Mouse (Mus musculus) intestine, embryonic 14.5 days (tissue): ENCODE measurements around the gene Tmem269. TPM values are rescaled to one million over a fixed set of nuclear protein-coding genes. Genes with fewer than 3 reads are reported as not detected.

Experiments
- ATAC-seq: fragments of 200-750 bp; cut with Nextera tagmentation; replicated peaks from 2 replicates; pipeline ENCODE4 v1.8.0; 2017; ENCODE audit warnings: low read depth, moderate number of reproducible peaks, moderate TSS enrichment, moderate library complexity; ENCODE audit not compliant: low FRiP score, low TSS enrichment
- DNase-seq: peaks from one replicate; pipeline ENCODE4 v3.0.0-alpha.2; 2018; ENCODE audit warnings: low spot score
- H3K27ac ChIP-seq: fragments of 300-500 bp; sonication (generic); 2 replicates; pipeline ENCODE4 v1.5.1; 2014; ENCODE audit warnings: low read depth, mild to moderate bottlenecking, control low read depth
- H3K27me3 ChIP-seq: fragments of 300-500 bp; sonication (generic); replicated peaks from 2 replicates; pipeline ENCODE4 v1.6.1; 2014; ENCODE audit warnings: low read length, control low read depth; ENCODE audit not compliant: control insufficient read depth, insufficient read depth
- H3K36me3 ChIP-seq: fragments of 300-500 bp; sonication (generic); 2 replicates; pipeline ENCODE4 v1.6.1; 2014; ENCODE audit warnings: low read length, control low read depth; ENCODE audit not compliant: control insufficient read depth, insufficient read depth
- H3K4me1 ChIP-seq: fragments of 300-500 bp; sonication (generic); replicated peaks from 2 replicates; pipeline ENCODE4 v1.6.1; 2014; ENCODE audit warnings: low read length, control low read depth, mixed read lengths; ENCODE audit not compliant: control insufficient read depth, insufficient read depth
- H3K4me2 ChIP-seq: fragments of 300-500 bp; sonication (generic); 2 replicates; pipeline ENCODE4 v1.6.1; 2014; ENCODE audit warnings: low read length
- H3K4me3 ChIP-seq: fragments of 300-500 bp; sonication (generic); 2 replicates; pipeline ENCODE4 v1.5.1; 2014; ENCODE audit warnings: low read depth, low read length, control low read depth, mixed read lengths
- H3K9ac ChIP-seq: fragments of 300-500 bp; sonication (generic); 2 replicates; pipeline ENCODE4 v1.6.1; 2014; ENCODE audit warnings: mild to moderate bottlenecking, low read length
- H3K9me3 ChIP-seq: fragments of 300-500 bp; sonication (generic); 2 replicates; pipeline ENCODE4 v1.6.1; 2016; ENCODE audit warnings: low read length, control low read depth; ENCODE audit not compliant: control insufficient read depth
- WGBS: fragments of 180-500 bp; shearing (Covaris S2); extraction: QIAGEN DNeasy Blood & Tissue Kit; methylation state at CpG from one replicate; pipeline ENCODE4 v1.1.7; 2014; 5-methylcytosine and 5-hydroxymethylcytosine counted together
- polyA plus RNA-seq: library from polyadenylated mRNA; unstranded; fragments of >200 nt; fragmentation: Nextera tagmentation; extraction: Ambion mirVana; gene quantifications from 2 replicates; pipeline ENCODE4 v1.2.1, GENCODE M21; 2014

Tmem269 gene
- polyA plus RNA-seq, 1 experiment from 2014 or later, result not detected

DNA sequence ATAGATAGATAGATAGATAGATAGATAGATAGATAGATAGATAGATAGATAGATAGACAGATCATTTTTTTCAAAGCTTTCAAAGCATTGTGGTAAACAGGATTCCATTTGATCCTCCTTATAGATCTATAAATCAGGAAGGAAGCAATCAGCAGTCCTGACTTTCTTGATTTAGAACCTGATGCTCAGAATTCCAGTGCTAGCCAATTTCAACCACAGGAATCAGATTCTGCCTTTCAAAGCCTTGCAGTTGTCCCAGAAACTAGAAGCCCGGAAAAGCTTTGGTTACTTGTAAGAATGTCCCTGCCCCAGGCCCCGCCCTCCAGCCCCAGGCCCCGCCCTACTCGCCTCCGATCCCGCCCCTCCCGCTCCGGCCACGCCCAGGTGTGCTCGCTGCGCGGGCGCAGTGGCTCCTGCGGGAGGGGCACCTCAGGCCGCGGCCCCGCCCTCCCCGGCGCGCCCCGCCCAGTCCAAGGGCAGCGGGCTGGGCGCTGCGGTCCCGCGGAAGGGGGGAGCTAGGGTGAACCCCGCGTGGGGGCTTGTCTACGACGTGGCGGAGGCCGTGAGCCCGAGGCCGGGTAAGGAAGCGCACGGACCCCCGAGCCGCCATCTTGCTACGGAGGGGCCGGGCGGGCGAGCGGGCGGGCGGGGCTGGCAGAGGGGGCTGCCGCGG lies 23.0 kb downstream of the Tmem269 start, which contains the start of gene Svbp:
TSS of gene Svbp (plus strand) at position 398 of the 673 bp plus-strand sequence.
- Histone ChIP-seq H3K9ac (peak within 1 kb of the TSS; percentile 81), H3K4me1 (peaks cover 9% of the 10 kb centered on the region; the same call in 1 of the 2 replicates), H3K36me3 (peaks cover 13% of the 10 kb centered on the region; the same call in 1 of the 2 replicates), H3K27ac (peak within 1 kb of the TSS; percentile 54), H3K9me3 (no peaks in the 10 kb centered on the region), H3K4me2 (peak within 1 kb of the TSS; percentile 48), H3K4me3 (peak within 1 kb of the TSS; percentile 83), H3K27me3 (no peaks in the 10 kb centered on the region)
- peak; percentile 97 for DNase-seq
- peak; percentile 94 for ATAC-seq
- WGBS, result 1% methylated on average over 38 of the region's 47 CpGs

DNA sequence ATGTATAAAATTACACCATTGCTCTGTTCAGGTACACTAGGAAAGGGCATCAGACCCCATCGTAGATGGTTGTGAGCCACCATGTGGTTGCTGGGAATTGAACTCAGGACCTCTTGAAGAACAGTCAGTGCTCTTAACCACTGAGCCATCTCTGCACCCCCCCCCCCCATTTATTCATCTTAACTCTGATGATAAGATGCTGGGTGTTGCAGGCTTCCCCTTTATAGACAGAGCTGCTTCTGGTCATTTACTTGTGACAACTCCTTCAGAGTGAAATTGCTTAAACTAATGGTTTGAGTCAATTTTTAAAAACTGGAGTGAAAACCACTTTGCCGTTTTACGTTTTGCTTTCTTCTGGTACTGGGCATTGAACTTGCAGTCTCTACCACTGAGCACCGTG lies 25.3 kb downstream of the Tmem269 start:
- no peak for ATAC-seq
- Histone ChIP-seq H3K4me3 (no peak overlapping the region), H3K9ac (no peak overlapping the region)

DNA sequence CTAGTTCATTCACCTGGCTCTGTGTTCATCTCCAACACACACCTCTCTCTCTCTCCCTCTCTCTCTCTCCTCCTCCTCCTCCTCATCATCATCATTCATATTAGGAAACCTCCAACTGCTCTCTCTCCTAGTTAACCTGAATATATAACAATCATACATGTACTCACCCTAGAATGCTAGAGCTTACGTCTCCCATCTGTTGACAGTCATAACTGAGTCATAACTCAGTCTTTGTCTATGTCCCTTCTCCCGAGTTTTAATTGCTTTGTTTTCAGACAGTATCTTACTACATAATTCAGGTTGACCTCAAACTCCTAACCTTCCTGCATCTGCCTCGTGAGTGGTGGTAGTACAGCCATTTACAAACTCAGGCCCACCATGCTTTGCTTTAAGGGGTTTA lies 26.7 kb downstream of the Tmem269 start:
- H3K9ac ChIP-seq, result no peak overlapping the region
- H3K27me3 ChIP-seq, result no peaks in the 10 kb centered on the region
- H3K4me3 ChIP-seq, result no peak overlapping the region
- H3K36me3 ChIP-seq, result no peaks in the 10 kb centered on the region
- no peak overlapping the region for H3K4me2 ChIP-seq
- H3K4me1 ChIP-seq, result peaks cover 4% of the 10 kb centered on the region; the same call in 1 of the 2 replicates
- no peak for ATAC-seq
- whole genome bisulfite sequencing, result 57% methylated on average over 3 of the region's 3 CpGs
- H3K9me3 ChIP-seq, result no peaks in the 10 kb centered on the region
- H3K27ac ChIP-seq, result no peak overlapping the region
- DNase-seq, result no peak

More for the DNA sequence above, 25.3 kb downstream of the Tmem269 start:
- no peaks in the 10 kb centered on the region for H3K9me3 ChIP-seq
- H3K4me1 ChIP-seq, result peaks cover 9% of the 10 kb centered on the region; the same call in 1 of the 2 replicates
- no peak for DNase-seq
- no peak overlapping the region for H3K4me2 ChIP-seq
- H3K27me3 ChIP-seq, result no peaks in the 10 kb centered on the region
- 92% methylated on average over 4 of the region's 4 CpGs for WGBS
- peaks cover 3% of the 10 kb centered on the region; the same call in 1 of the 2 replicates for H3K36me3 ChIP-seq
- H3K27ac ChIP-seq, result no peak overlapping the region

- Histone ChIP-seq H3K4me3 (no peak overlapping the region), H3K4me1 (no peaks in the 10 kb centered on the region), H3K27ac (no peak overlapping the region), H3K9ac (no peak overlapping the region), H3K9me3 (no peaks in the 10 kb centered on the region), H3K4me2 (no peak overlapping the region), H3K36me3 (no peaks in the 10 kb centered on the region), H3K27me3 (no peaks in the 10 kb centered on the region)
- DNase-seq (no peak), ATAC-seq (no peak)
- WGBS, result 83% methylated on average over 8 of the region's 8 CpGs
Observed at GRCm38 (mm10) chr4:119190618-119191017, 27.4 kb downstream of the Tmem269 start.

GRCm38 (mm10) chr4:119189864-119190263 lies 28.2 kb downstream of the Tmem269 start, which contains the start of gene Ermap:
TSS of gene Ermap (minus strand) at chr4:119190011.
- 72% methylated on average over 6 of the region's 6 CpGs for WGBS
- no peaks in the 10 kb centered on the region for H3K36me3 ChIP-seq
- H3K4me2 ChIP-seq, result no peak within 1 kb of the TSS
- ATAC-seq (no peak), DNase-seq (no peak)
- no peak within 1 kb of the TSS for H3K9ac ChIP-seq
- no peaks in the 10 kb centered on the region for H3K9me3 ChIP-seq
- H3K27me3 ChIP-seq, result no peaks in the 10 kb centered on the region
- no peak within 1 kb of the TSS for H3K27ac ChIP-seq
- H3K4me3 ChIP-seq, result no peak within 1 kb of the TSS
- no peaks in the 10 kb centered on the region for H3K4me1 ChIP-seq

DNA sequence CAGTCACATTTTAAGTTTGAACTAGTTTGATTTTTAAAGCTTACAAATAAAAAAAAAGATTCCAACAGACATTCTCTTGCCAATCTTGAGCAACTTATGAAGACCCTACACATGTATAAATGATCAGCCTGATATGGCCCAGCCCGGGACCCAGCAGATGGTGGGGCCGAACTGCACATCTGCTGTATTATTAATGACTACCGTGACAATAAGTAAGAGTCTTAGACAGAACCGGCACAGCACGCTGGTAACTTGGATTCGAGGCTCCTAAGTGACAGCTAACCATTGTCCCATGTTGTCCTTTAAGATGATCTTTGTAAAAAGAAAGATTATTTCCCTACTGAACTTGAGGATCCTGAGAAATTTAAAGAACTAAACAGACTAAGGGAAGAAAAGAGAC lies 28.6 kb downstream of the Tmem269 start:
- 83% methylated on average over 6 of the region's 6 CpGs for WGBS
- Histone ChIP-seq H3K4me1 (no peaks in the 10 kb centered on the region), H3K9ac (no peak overlapping the region), H3K27me3 (no peaks in the 10 kb centered on the region), H3K27ac (no peak overlapping the region), H3K9me3 (no peaks in the 10 kb centered on the region), H3K36me3 (no peaks in the 10 kb centered on the region), H3K4me3 (no peak overlapping the region), H3K4me2 (no peak overlapping the region)
- no peak for ATAC-seq
- DNase-seq, result no peak

DNA sequence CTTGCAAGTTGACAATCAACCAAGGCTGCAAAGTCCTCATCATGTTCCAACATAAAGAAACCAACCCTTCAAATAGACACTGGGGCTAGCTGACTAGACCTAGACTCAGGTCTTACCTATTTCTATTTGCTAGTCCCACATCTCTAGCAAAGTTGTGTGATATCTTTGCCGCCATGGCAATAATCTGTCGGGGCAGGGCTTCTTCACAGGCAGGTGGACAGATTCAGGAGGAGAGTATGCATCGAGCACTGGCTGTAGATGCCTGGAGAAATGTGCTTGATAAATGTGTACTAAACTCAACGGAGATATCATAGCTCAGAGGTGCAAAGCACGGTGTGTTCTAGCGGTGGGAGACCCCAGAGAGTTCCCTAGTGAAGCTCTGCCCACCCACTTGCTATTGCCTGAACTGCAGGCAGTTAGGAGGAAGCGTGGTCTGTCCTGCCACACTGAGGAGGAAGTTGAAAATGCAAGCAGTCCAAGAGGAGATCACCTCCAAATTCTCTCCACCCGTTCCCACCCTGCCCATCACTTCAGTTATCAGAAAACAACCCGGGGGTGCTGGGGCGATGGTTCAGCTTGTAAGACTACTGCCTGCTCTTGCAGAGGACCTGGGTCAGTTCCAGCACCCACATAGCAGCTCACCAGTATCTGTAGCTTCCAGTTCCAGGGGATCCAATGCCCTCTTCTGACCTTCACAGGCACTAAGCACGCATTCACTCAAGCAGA lies 29.8 kb downstream of the Tmem269 start:
- Histone ChIP-seq H3K9ac (no peak overlapping the region), H3K9me3 (no peaks in the 10 kb centered on the region), H3K36me3 (no peaks in the 10 kb centered on the region), H3K27me3 (no peaks in the 10 kb centered on the region), H3K4me2 (no peak overlapping the region), H3K4me3 (no peak overlapping the region), H3K4me1 (no peaks in the 10 kb centered on the region), H3K27ac (no peak overlapping the region)
- 48% methylated on average over 11 of the region's 11 CpGs for WGBS
- ATAC-seq (no peak), DNase-seq (no peak)

- Histone ChIP-seq H3K9me3 (no peaks in the 10 kb centered on the region), H3K4me3 (no peak overlapping the region), H3K4me2 (no peak overlapping the region), H3K27ac (no peak overlapping the region), H3K36me3 (no peaks in the 10 kb centered on the region), H3K27me3 (no peaks in the 10 kb centered on the region), H3K9ac (no peak overlapping the region), H3K4me1 (no peaks in the 10 kb centered on the region)
- DNase-seq (no peak), ATAC-seq (no peak)
- 87% methylated on average over 4 of the region's 4 CpGs for WGBS
Observed at GRCm38 (mm10) chr4:119185771-119186170, 32.2 kb downstream of the Tmem269 start.
